Mouse (Mus musculus) liver, adult 2 months (tissue): Measurements from ENCODE around the gene Hadh. TPM values are rescaled to one million over a fixed set of nuclear protein-coding genes. Genes with fewer than 3 reads are reported as not detected.
A peak's percentile ranks its signal among the peaks of the same experiment; 100 is the strongest.

ENCODE experiments used
- DNase-seq: peaks from one replicate; pipeline ENCODE4 v3.0.0-alpha.2; 2011; ENCODE audit warnings: low read depth, low spot score; ENCODE audit errors: extremely low read depth
- H3K27ac ChIP-seq: fragments of 200-500 bp; replicated peaks from 2 replicates; pipeline ENCODE4 v1.5.1; 2012; ENCODE audit warnings: low read depth, mild to moderate bottlenecking, control low read depth, inconsistent platforms, low read length; ENCODE audit not compliant: insufficient read depth
- H3K27me3 ChIP-seq: fragments of 200-500 bp; 2 replicates; pipeline ENCODE4 v1.6.1; 2012; ENCODE audit warnings: mild to moderate bottlenecking, moderate library complexity, low read length, inconsistent platforms; ENCODE audit not compliant: control insufficient read depth, insufficient read depth
- H3K36me3 ChIP-seq: fragments of 200-500 bp; 2 replicates; pipeline ENCODE4 v1.6.1; 2012; ENCODE audit warnings: low read length, inconsistent platforms; ENCODE audit not compliant: control insufficient read depth, insufficient read depth
- H3K4me1 ChIP-seq: fragments of 200-500 bp; 2 replicates; pipeline ENCODE4 v1.6.1; 2011; ENCODE audit warnings: low read length; ENCODE audit not compliant: control insufficient read depth, insufficient read depth
- H3K4me3 ChIP-seq: fragments of 200-500 bp; 2 replicates; pipeline ENCODE4 v1.5.1; 2011; ENCODE audit warnings: low read depth, mild to moderate bottlenecking, control low read depth, low read length, moderate library complexity; ENCODE audit not compliant: insufficient read depth
- H3K79me2 ChIP-seq: fragments of 200-500 bp; 2 replicates; pipeline ENCODE4 v1.6.1; 2012; ENCODE audit warnings: inconsistent platforms, mild to moderate bottlenecking, low read length, moderate library complexity; ENCODE audit not compliant: control insufficient read depth, insufficient read depth
- H3K9ac ChIP-seq: fragments of 200-500 bp; 2 replicates; pipeline ENCODE4 v1.6.1; 2012; ENCODE audit warnings: low read depth, mild to moderate bottlenecking, control low read depth, inconsistent platforms, low read length
- CTCF ChIP-seq: fragments of 200-500 bp; IDR thresholded peaks from 2 replicates; pipeline ENCODE4 v1.5.1; 2011; ENCODE audit warnings: low read depth, low read length, control low read depth
- POLR2A ChIP-seq: fragments of 200-500 bp; IDR thresholded peaks from 2 replicates; pipeline ENCODE4 v1.6.1; 2011; ENCODE audit warnings: low read length, control low read depth; ENCODE audit not compliant: insufficient read depth; ENCODE audit errors: extremely low read depth
- WGBS: fragments of 180-500 bp; shearing (Covaris S2); methylation state at CpG from one replicate; pipeline ENCODE4 v1.1.7; 2018; 5-methylcytosine and 5-hydroxymethylcytosine counted together
- polyA plus RNA-seq: library from polyadenylated mRNA; depleted of rRNA; stranded (reverse); fragments of >200 nt; gene quantifications from 2 replicates; pipeline ENCODE4 v1.2.3, GENCODE M21; 2012
- total RNA-seq: library from RNA; depleted of rRNA; stranded (reverse); fragments of >200 nt; gene quantifications from 2 replicates; pipeline ENCODE4 v1.2.3, GENCODE M21; 2014

Hadh gene
- total and polyA plus RNA-seq, 2 experiments: 302 to 366 TPM

DNA sequence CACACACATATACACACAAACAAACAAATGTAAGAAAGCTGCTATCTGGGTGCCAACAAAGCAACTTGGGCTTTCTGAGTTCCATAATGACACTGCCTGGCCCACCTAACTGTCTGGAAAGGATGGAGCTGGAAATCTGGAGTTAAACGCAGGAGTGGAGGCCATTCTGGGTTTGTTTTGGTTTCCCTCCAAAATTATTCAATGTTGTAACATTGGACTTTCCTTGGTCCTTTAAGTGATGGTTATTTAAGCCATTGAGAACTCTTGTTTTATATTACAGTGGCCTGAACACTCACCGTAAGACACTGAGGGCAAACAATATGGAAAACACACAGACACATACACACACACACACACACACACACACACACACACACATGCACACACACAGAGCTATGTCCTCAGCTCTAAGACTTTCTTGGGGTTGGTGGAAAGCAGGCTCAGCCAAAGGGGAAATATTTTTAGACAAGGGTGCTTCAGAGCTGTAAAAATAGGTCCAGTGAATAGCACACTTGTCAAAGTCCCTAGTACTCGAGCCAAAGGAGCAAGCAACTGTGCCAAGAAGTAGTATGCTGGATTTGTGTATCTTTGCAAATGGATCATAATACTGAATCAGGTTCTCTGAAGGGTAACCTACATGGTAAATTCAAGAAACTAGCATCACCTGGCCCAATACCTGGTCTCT, 5.4 kb downstream of the Hadh start:
- 17% methylated on average over 3 of the region's 3 CpGs for WGBS
- peak overlapping the region; percentile 61 for H3K27ac ChIP-seq
- peak; percentile 75 for DNase-seq
- peaks cover 47% of the 10 kb centered on the region for H3K4me1 ChIP-seq
- H3K36me3 ChIP-seq: peaks cover 16% of the 10 kb centered on the region
- TF ChIP-seq POLR2A (no peak), CTCF (no peak)
- H3K79me2 ChIP-seq: peaks cover 50% of the 10 kb centered on the region
- H3K4me3 ChIP-seq: no peak overlapping the region
- no peaks in the 10 kb centered on the region for H3K27me3 ChIP-seq
- H3K9ac ChIP-seq: no peak overlapping the region

DNA sequence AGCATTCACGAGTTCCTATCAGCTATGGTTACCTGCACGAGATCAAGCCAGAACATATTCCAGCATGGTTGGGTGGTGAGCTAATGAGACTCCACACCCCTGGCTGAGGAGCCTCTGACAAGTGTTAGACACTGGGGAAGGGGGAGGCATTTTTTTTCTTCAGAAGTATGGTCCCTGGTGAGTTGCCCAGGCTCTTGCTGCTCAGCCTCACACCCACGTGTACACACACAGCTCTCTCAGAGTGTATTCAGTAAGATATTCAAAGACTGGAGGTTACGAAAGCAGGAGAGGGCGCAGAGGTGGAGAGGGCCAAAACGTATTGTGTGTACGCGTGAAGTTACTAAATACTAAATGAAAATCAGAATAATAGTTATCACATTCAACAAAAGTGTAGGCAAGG, 6.4 kb downstream of the Hadh start:
- H3K9ac ChIP-seq: 0 out of 2 replicates have a peak overlapping the region, but pooled peaks have one; percentile 8
- H3K36me3 ChIP-seq: peaks cover 25% of the 10 kb centered on the region
- TF ChIP-seq POLR2A (no peak), CTCF (no peak)
- WGBS: 30% methylated on average over 8 of the region's 8 CpGs
- H3K27ac ChIP-seq: peak overlapping the region; percentile 77
- no peaks in the 10 kb centered on the region for H3K27me3 ChIP-seq
- DNase-seq: peak; percentile 74
- no peak overlapping the region for H3K4me3 ChIP-seq
- H3K79me2 ChIP-seq: peaks cover 57% of the 10 kb centered on the region
- H3K4me1 ChIP-seq: peaks cover 47% of the 10 kb centered on the region

- WGBS: 24% methylated on average over 15 of the region's 15 CpGs
- Histone ChIP-seq H3K36me3 (peaks cover 27% of the 10 kb centered on the region), H3K4me3 (no peak overlapping the region), H3K79me2 (peaks cover 63% of the 10 kb centered on the region), H3K9ac (no peak overlapping the region), H3K27me3 (no peaks in the 10 kb centered on the region), H3K27ac (peak overlapping the region; percentile 73), H3K4me1 (peaks cover 40% of the 10 kb centered on the region)
- TF ChIP-seq POLR2A: no peak
- no peak for TF ChIP-seq CTCF
- peak; percentile 91 for DNase-seq
Measured at GRCm38 (mm10) chr3:131263766-131264486, 8.0 kb downstream of the Hadh start.

- 88% methylated on average over 6 of the region's 6 CpGs for WGBS
- Histone ChIP-seq H3K36me3 (peaks cover 26% of the 10 kb centered on the region), H3K27ac (no peak overlapping the region), H3K79me2 (peaks cover 63% of the 10 kb centered on the region), H3K27me3 (no peaks in the 10 kb centered on the region), H3K4me3 (no peak overlapping the region), H3K4me1 (peaks cover 18% of the 10 kb centered on the region), H3K9ac (no peak overlapping the region)
- DNase-seq: no peak
- TF ChIP-seq CTCF: no peak
- no peak for TF ChIP-seq POLR2A
Measured at GRCm38 (mm10) chr3:131260418-131260817, 11.5 kb downstream of the Hadh start.

GRCm38 (mm10) chr3:131259392-131259965, 12.4 kb downstream of the Hadh start:
- H3K36me3 ChIP-seq: peaks cover 22% of the 10 kb centered on the region
- H3K4me3 ChIP-seq: no peak overlapping the region
- peaks cover 9% of the 10 kb centered on the region for H3K4me1 ChIP-seq
- H3K27me3 ChIP-seq: no peaks in the 10 kb centered on the region
- H3K9ac ChIP-seq: no peak overlapping the region
- WGBS: 79% methylated on average over 9 of the region's 9 CpGs
- TF ChIP-seq POLR2A: no peak
- TF ChIP-seq CTCF: no peak
- no peak overlapping the region for H3K27ac ChIP-seq
- no peak for DNase-seq
- peaks cover 56% of the 10 kb centered on the region for H3K79me2 ChIP-seq

GRCm38 (mm10) chr3:131258921-131259320, 13.0 kb downstream of the Hadh start:
- H3K9ac ChIP-seq: no peak overlapping the region
- WGBS: 91% methylated on average over 3 of the region's 3 CpGs
- peaks cover 60% of the 10 kb centered on the region for H3K79me2 ChIP-seq
- H3K36me3 ChIP-seq: peaks cover 22% of the 10 kb centered on the region
- no peak for DNase-seq
- no peaks in the 10 kb centered on the region for H3K27me3 ChIP-seq
- H3K27ac ChIP-seq: no peak overlapping the region
- TF ChIP-seq CTCF: no peak
- TF ChIP-seq POLR2A: no peak
- H3K4me3 ChIP-seq: no peak overlapping the region
- H3K4me1 ChIP-seq: peaks cover 4% of the 10 kb centered on the region
